Comparison of ENCODE assay signal across 8 mouse cellular contexts in genomic region chr14:118180117-118180557, GRCm38 (mm10). TPM values are rescaled to one million over a fixed set of nuclear protein-coding genes. Genes with fewer than 3 reads are reported as not detected.
A peak's percentile ranks its signal among the peaks of the same experiment; 100 is the strongest.
DNase-seq lines count a peak whose midpoint lies in the region; ATAC-seq and TF ChIP-seq lines count a peak whose summit lies in the region.

No protein-coding gene starts in this region.

- no peak for TF ChIP-seq POLR2A in cerebellum, adult 2 months (IDR thresholded peaks at IDR 0.05; ENCODE audit: borderline replicate concordance, insufficient read depth, low read length)

- no peaks in the 10 kb centered on the region for H3K9me3 ChIP-seq in forebrain, embryonic 14.5 days (replicated peaks; ENCODE audit: control insufficient read depth, low read length)
- H3K9me3 ChIP-seq in megakaryocyte, embryonic 14.5 days, result peaks cover 3% of the 10 kb centered on the region; the same call in 1 of the 2 replicates

- peak overlapping the region; percentile 64 for H3K9ac ChIP-seq in forebrain, embryonic 14.5 days (ENCODE audit: low read length)

- H3K4me1 ChIP-seq in cerebellum, adult 2 months (ENCODE audit: control insufficient read depth, insufficient read depth, low read length), result no peaks in the 10 kb centered on the region
- no peaks in the 10 kb centered on the region for H3K4me1 ChIP-seq in forebrain, embryonic 14.5 days (ENCODE audit: control insufficient read depth, insufficient read depth, low read length)
- peaks cover 18% of the 10 kb centered on the region for H3K4me1 ChIP-seq in megakaryocyte, embryonic 14.5 days

- peak overlapping the region; percentile 61 for H3K4me2 ChIP-seq in forebrain, embryonic 14.5 days (ENCODE audit: low read length)

- TF ChIP-seq CTCF in cerebellum, adult 2 months (IDR thresholded peaks at IDR 0.05; ENCODE audit: borderline replicate concordance, insufficient read depth, low read depth, low read length), result no peak
- TF ChIP-seq CTCF in left cerebral cortex, adult 2 months (IDR thresholded peaks at IDR 0.05), result no peak

- no peaks in the 10 kb centered on the region for H3K27me3 ChIP-seq in cerebellum, adult 2 months (ENCODE audit: control insufficient read depth, insufficient read depth, low read length)
- no peaks in the 10 kb centered on the region for H3K27me3 ChIP-seq in forebrain, embryonic 14.5 days (replicated peaks; ENCODE audit: control insufficient read depth, insufficient read depth, low read length)
- peaks cover 8% of the 10 kb centered on the region for H3K27me3 ChIP-seq in megakaryocyte, embryonic 14.5 days (replicated peaks)

- DNase-seq in cerebellum, adult 2 months, result peak; percentile 63 to 65
- DNase-seq in forebrain, embryonic 14.5 days (ENCODE audit: low spot score), result peak; percentile 75
- peak in 1 of 2 experiments; percentile 37 for DNase-seq in left cerebral cortex, adult 2 months (ENCODE audit: extremely low spot score in 1 of 2, low spot score in 2 of 2)
- peak; percentile 10 for DNase-seq in skeletal muscle tissue, adult 2 months (ENCODE audit: low read depth, low spot score)
- no peak for DNase-seq in layer of hippocampus, adult 9-10 months (ENCODE audit: low spot score)

- WGBS in cerebellum, adult 2 months, result under 1% methylated on average over 20 of the region's 20 CpGs
- WGBS in forebrain, embryonic 14.5 days, result under 1% methylated on average over 20 of the region's 20 CpGs

- peak overlapping the region; percentile 79 for H3K4me3 ChIP-seq in cerebellum, adult 2 months (replicated peaks; ENCODE audit: insufficient read depth, low read depth, low read length)
- peak overlapping the region; percentile 46 for H3K4me3 ChIP-seq in forebrain, embryonic 14.5 days (ENCODE audit: low read depth, low read length)
- H3K4me3 ChIP-seq in left cerebral cortex, adult 2 months, result peak overlapping the region; percentile 61
- peak overlapping the region; percentile 92 for H3K4me3 ChIP-seq in megakaryocyte, embryonic 14.5 days (replicated peaks)

- intact Hi-C loops in left cerebral cortex, adult 2 months (cut with DNase I), result no loop called here

- peak; percentile 91 for ATAC-seq in activated CD4-positive, CD25-positive, alpha-beta regulatory T cell, adult 4 months
- peak; percentile 89 for ATAC-seq in forebrain, embryonic 14.5 days
- ATAC-seq in hematopoietic stem cell, adult 5-6 weeks (replicated peaks in 1 of 2; ENCODE audit: insufficient read depth in 1 of 2, low FRiP score in 2 of 2, low TSS enrichment in 1 of 2, low read depth in 1 of 2, poor library complexity in 2 of 2, severe bottlenecking in 2 of 2), result peak; percentile 94 to 96

- peak overlapping the region; percentile 41; the same call in 1 of the 2 replicates for H3K27ac ChIP-seq in cerebellum, adult 2 months (ENCODE audit: insufficient read depth, low read length)
- peak overlapping the region; percentile 53 for H3K27ac ChIP-seq in forebrain, embryonic 14.5 days (ENCODE audit: low read depth, low read length)
- H3K27ac ChIP-seq in left cerebral cortex, adult 2 months, result peak overlapping the region; percentile 67

- no peaks in the 10 kb centered on the region for H3K36me3 ChIP-seq in forebrain, embryonic 14.5 days (ENCODE audit: control insufficient read depth, insufficient read depth, low read length)
- no peaks in the 10 kb centered on the region for H3K36me3 ChIP-seq in megakaryocyte, embryonic 14.5 days (replicated peaks; ENCODE audit: low read length)

RNA-seq across cellular contexts. Expression of gene Gpr180, which starts 43.2 kb away (rescaled TPM):
- 1 to 10 TPM; 7.6 to 8.8 TPM for polyA plus RNA-seq in activated CD4-positive, CD25-positive, alpha-beta regulatory T cell, adult 4 months (2017; shearing (Covaris generic))
- polyA plus RNA-seq in cerebellum, adult 2 months (2012; rRNA removed), result 37.6 and 38.7 TPM in 2 replicates
- polyA plus RNA-seq in forebrain, embryonic 14.5 days (2014; fragmentation: Nextera tagmentation; extraction: Ambion mirVana), result 30.0 and 33.0 TPM in 2 replicates
- total RNA-seq in hematopoietic stem cell, adult 5-6 weeks (2017), result 10.4 and 10.8 TPM in 2 replicates
- total RNA-seq in left cerebral cortex, adult 2 months (2021), result 10 to 100 TPM; 28.9 to 32.6 TPM
- 3.0 and 3.2 TPM in 2 replicates for polyA plus RNA-seq in megakaryocyte, embryonic 14.5 days (2012; ENCODE audit: insufficient read depth, low replicate concordance)

RNA-seq across cellular contexts. Expression of gene Tgds, which starts 47.6 kb away (rescaled TPM):
- 10 to 100 TPM; 25.7 to 33.6 TPM for polyA plus RNA-seq in activated CD4-positive, CD25-positive, alpha-beta regulatory T cell, adult 4 months (2017; shearing (Covaris generic))
- 9.0 and 10.2 TPM in 2 replicates for polyA plus RNA-seq in cerebellum, adult 2 months (2012; rRNA removed)
- 24.4 and 25.8 TPM in 2 replicates for polyA plus RNA-seq in forebrain, embryonic 14.5 days (2014; fragmentation: Nextera tagmentation; extraction: Ambion mirVana)
- 25.0 and 27.0 TPM in 2 replicates for total RNA-seq in hematopoietic stem cell, adult 5-6 weeks (2017)
- total RNA-seq in left cerebral cortex, adult 2 months (2021), result 1 to 10 TPM; 8.3 to 9.1 TPM
- polyA plus RNA-seq in megakaryocyte, embryonic 14.5 days (2012; ENCODE audit: insufficient read depth, low replicate concordance), result 5.5 TPM in 1 of 2 replicates, not detected in the other

RNA-seq across cellular contexts. Expression of gene Sox21, which starts 56.7 kb away (rescaled TPM):
- polyA plus RNA-seq in activated CD4-positive, CD25-positive, alpha-beta regulatory T cell, adult 4 months (2017; shearing (Covaris generic)), result not detected
- polyA plus RNA-seq in cerebellum, adult 2 months (2012; rRNA removed), result 4.9 and 5.6 TPM in 2 replicates
- polyA plus RNA-seq in forebrain, embryonic 14.5 days (2014; fragmentation: Nextera tagmentation; extraction: Ambion mirVana), result 6.6 and 9.3 TPM in 2 replicates
- total RNA-seq in hematopoietic stem cell, adult 5-6 weeks (2017), result not detected in 2 replicates
- total RNA-seq in left cerebral cortex, adult 2 months (2021), result 10 to 100 TPM in 1 of 2 experiments, 1 to 10 TPM in 1; 10.0 to 10.6 TPM
- not detected in 2 replicates for polyA plus RNA-seq in megakaryocyte, embryonic 14.5 days (2012; ENCODE audit: insufficient read depth, low replicate concordance)
